Mouse (Mus musculus) limb, embryonic 14.5 days (tissue): ENCODE results near the gene Nlrp1b. TPM values are rescaled to one million over a fixed set of nuclear protein-coding genes. Genes with fewer than 3 reads are reported as not detected.

Experiments used
- ATAC-seq: fragments of 200-750 bp; cut with Nextera tagmentation; 2 replicates; pipeline ENCODE4 v1.8.0; 2017; ENCODE audit warnings: low read depth, moderate number of reproducible peaks, moderate TSS enrichment; ENCODE audit not compliant: low FRiP score
- DNase-seq: peaks from one replicate; pipeline ENCODE4 v3.0.0-alpha.2; 2015; ENCODE audit warnings: low spot score
- H3K27ac ChIP-seq: fragments of 300-500 bp; sonication (generic); replicated peaks from 2 replicates; pipeline ENCODE4 v1.5.1; 2014; ENCODE audit warnings: low read depth, mild to moderate bottlenecking, low read length, moderate library complexity, mixed read lengths
- H3K27me3 ChIP-seq: fragments of 300-500 bp; sonication (generic); 2 replicates; pipeline ENCODE4 v1.6.1; 2014; ENCODE audit warnings: low read length, mixed read lengths; ENCODE audit not compliant: control insufficient read depth, insufficient read depth
- H3K36me3 ChIP-seq: fragments of 300-500 bp; sonication (generic); 2 replicates; pipeline ENCODE4 v1.6.1; 2014; ENCODE audit warnings: mild to moderate bottlenecking, low read length, moderate library complexity, mixed read lengths; ENCODE audit not compliant: control insufficient read depth, insufficient read depth
- H3K4me1 ChIP-seq: fragments of 300-500 bp; sonication (generic); 2 replicates; pipeline ENCODE4 v1.6.1; 2014; ENCODE audit warnings: antibody characterized with exemption, low read length, mixed read lengths; ENCODE audit not compliant: control insufficient read depth, insufficient read depth
- H3K4me2 ChIP-seq: fragments of 300-500 bp; sonication (generic); replicated peaks from 2 replicates; pipeline ENCODE4 v1.6.1; 2014; ENCODE audit warnings: low read depth, mild to moderate bottlenecking, low read length, moderate library complexity; ENCODE audit not compliant: severe bottlenecking
- H3K4me3 ChIP-seq: fragments of 300-500 bp; sonication (generic); replicated peaks from 2 replicates; pipeline ENCODE4 v1.5.1; 2014; ENCODE audit warnings: low read length
- H3K9ac ChIP-seq: fragments of 300-500 bp; sonication (generic); 2 replicates; pipeline ENCODE4 v1.6.1; 2014; ENCODE audit warnings: mild to moderate bottlenecking, low read depth, low read length, moderate library complexity; ENCODE audit not compliant: severe bottlenecking
- H3K9me3 ChIP-seq: fragments of 300-500 bp; sonication (generic); 2 replicates; pipeline ENCODE4 v1.6.1; 2016; ENCODE audit warnings: low read length; ENCODE audit not compliant: control insufficient read depth
- POLR2A ChIP-seq: fragments of 200-500 bp; IDR thresholded peaks from 2 replicates; pipeline ENCODE4 v1.8.0; 2012; ENCODE audit warnings: inconsistent platforms, mild to moderate bottlenecking, moderate library complexity, borderline replicate concordance; ENCODE audit not compliant: insufficient read depth, insufficient read length; ENCODE audit errors: extremely low read depth
- WGBS: fragments of 180-500 bp; shearing (Covaris S2); extraction: QIAGEN DNeasy Blood & Tissue Kit; methylation state at CpG from one replicate; pipeline ENCODE4 v1.1.7; 2014; 5-methylcytosine and 5-hydroxymethylcytosine counted together
- polyA plus RNA-seq, 2 experiments: library from polyadenylated mRNA; depleted of rRNA in 1 of 2; stranded (reverse) in 1 of 2; unstranded in 1 of 2; fragments of >200 nt; fragmentation: Nextera tagmentation in 1 of 2; extraction: Ambion mirVana in 1 of 2; gene quantifications; 2 replicates each; pipeline versions ENCODE4 v1.2.1 to v1.2.3; 2012 to 2014

The Nlrp1b gene
- polyA plus RNA-seq (2012; rRNA removed) (0.19 and 0.24 TPM in 2 replicates), polyA plus RNA-seq (2014; fragmentation: Nextera tagmentation; extraction: Ambion mirVana) (0.06 TPM in 2 replicates)

DNA sequence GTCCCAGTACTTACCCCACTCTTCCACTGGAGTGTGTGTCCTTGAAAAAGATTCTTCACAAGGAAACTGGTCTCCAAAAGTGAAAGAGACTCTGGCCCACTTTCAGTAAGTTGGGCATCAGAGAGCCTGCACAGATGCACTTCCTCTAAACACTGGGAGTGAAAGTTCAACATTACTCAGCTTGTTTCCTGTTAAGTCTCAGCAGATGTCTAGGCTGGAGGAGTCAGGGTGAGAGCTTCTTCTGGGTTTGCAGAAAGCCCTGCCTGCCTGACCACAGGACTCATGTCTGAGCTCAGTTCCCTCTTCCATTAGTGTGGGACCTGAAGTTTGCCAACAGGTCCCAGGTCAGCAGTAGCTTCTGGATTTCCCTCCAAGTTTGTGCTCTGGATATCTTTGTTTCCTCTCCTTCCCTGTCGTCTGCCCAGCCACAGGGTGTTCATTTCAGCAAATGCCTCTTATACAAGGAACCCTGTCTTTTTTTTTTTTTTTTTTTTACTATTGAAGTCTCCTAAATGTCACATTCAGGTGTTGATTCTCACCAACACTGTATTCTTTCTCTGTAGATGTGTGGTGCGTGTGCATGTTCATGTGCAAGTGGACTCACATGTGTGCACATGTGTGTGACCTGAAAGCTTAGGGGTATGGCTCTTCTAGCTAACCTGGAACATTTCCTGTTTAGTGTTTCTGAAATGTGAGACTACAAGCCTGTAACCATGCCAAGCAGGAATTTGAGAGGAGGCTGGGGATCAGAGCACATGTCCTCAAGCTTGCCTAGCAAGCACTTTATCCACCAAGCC lies at the start of gene Nlrp1b:
Nlrp1b (minus strand) TSS at position 50 of the 797 bp plus-strand sequence.
- 66% methylated on average over 2 of the region's 2 CpGs for WGBS
- Histone ChIP-seq H3K9ac (no peak within 1 kb of the TSS), H3K9me3 (no peaks in the 10 kb centered on the region), H3K4me2 (no peak within 1 kb of the TSS), H3K27ac (no peak within 1 kb of the TSS), H3K27me3 (no peaks in the 10 kb centered on the region), H3K4me3 (no peak within 1 kb of the TSS), H3K36me3 (no peaks in the 10 kb centered on the region), H3K4me1 (no peaks in the 10 kb centered on the region)
- DNase-seq = no peak
- no peak for ATAC-seq
- TF ChIP-seq POLR2A = no peak

DNA sequence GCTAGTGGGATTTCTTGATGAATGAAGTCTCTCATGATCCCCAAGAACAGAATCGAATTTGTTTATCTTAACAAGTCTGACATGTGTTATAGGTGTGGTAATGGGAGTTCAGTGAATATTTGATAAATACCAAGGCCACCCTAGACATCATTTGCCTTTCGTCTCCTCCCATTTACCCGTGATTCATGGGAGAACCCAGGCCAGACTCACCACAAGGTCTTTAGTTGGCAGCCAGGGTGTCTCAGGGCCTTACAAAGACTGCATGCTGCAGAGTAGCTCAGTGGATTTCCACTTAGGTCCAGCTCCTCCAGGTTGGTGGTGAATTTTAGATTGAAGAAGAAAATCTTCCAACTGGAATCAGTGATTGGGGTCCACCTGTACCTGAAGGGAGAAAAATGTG lies 30.5 kb upstream of the Nlrp1b start:
- 80% methylated on average over 3 of the region's 3 CpGs for WGBS
- no peak for DNase-seq
- Histone ChIP-seq H3K27me3 (no peaks in the 10 kb centered on the region), H3K9ac (no peak overlapping the region), H3K36me3 (no peaks in the 10 kb centered on the region), H3K4me1 (no peaks in the 10 kb centered on the region), H3K27ac (no peak overlapping the region), H3K9me3 (no peaks in the 10 kb centered on the region), H3K4me2 (no peak overlapping the region), H3K4me3 (no peak overlapping the region)
- TF ChIP-seq POLR2A = no peak
- ATAC-seq = no peak

DNA sequence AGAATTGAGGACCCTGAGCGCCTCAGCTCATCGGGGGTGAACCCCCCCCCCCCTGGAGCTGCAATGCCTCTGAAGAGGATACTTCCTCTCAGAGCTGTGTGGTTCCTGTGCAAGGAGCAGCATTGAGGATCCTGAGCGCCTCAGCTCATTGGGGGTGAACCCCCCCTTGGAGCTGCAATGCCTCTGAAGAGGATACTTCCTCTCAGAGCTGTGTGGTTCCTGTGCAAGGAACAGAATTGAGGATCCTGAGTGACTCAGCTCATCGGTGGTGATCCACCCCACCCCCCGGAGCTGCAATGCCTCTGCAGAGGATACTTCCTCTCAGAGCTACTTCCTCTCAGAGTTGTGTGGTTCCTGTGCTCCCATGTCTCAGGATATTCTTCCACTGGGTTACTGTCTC lies 20.8 kb upstream of the Nlrp1b start:
- no peaks in the 10 kb centered on the region for H3K27me3 ChIP-seq
- H3K4me3 ChIP-seq = no peak overlapping the region
- no peak for TF ChIP-seq POLR2A
- 80% methylated on average over 5 of the region's 5 CpGs for WGBS
- ATAC-seq (no peak), DNase-seq (no peak)
- H3K27ac ChIP-seq = no peak overlapping the region
- H3K4me1 ChIP-seq = no peaks in the 10 kb centered on the region
- H3K4me2 ChIP-seq = no peak overlapping the region
- no peaks in the 10 kb centered on the region for H3K36me3 ChIP-seq
- H3K9me3 ChIP-seq = no peaks in the 10 kb centered on the region
- H3K9ac ChIP-seq = no peak overlapping the region

DNA sequence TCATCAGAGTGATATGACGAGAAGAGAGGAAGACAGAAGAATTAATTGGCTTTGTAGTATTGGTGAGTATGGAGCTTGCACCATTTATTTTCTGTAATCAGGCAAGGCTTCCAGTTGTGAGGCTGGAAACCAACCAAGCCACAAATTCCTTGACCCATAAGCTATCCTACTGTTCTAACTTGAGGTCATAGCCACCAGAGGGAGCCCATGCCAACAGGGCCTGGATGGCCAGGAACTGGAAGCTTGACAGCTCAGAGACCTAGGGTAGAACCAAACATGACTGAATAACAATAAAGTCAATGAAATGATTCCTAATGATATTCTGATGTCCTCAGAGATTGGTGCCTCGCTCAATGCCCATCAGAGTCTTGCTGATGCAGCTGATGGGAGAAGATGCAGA lies 5.9 kb downstream of the Nlrp1b start:
- H3K4me2 ChIP-seq = no peak overlapping the region
- no peaks in the 10 kb centered on the region for H3K27me3 ChIP-seq
- H3K9ac ChIP-seq = no peak overlapping the region
- DNase-seq (no peak), ATAC-seq (no peak)
- TF ChIP-seq POLR2A = no peak
- 69% methylated on average over 2 of the region's 2 CpGs for WGBS
- H3K36me3 ChIP-seq = no peaks in the 10 kb centered on the region
- no peak overlapping the region for H3K4me3 ChIP-seq
- no peaks in the 10 kb centered on the region for H3K4me1 ChIP-seq
- no peak overlapping the region for H3K27ac ChIP-seq
- no peaks in the 10 kb centered on the region for H3K9me3 ChIP-seq

DNA sequence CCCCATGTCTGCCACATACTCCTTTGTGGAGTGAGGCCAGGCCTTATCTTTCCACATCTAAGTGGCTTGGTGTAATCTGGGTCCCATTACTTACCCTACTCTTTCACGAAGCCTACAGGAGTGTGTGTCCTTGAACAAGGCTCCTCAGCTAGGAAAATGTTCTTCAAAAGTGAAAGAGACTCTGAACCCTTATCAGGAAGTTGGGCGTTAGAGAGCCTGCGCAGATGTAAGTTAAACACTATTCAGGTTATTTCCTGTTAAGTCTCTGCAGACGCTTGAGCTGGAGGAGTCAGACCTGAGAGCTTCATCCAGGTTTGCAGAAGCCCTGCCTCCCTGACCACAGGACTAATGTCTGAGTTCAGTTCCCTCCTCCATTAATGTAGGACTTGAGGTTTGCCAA lies 27.8 kb downstream of the Nlrp1b start:
- Histone ChIP-seq H3K4me3 (no peak overlapping the region), H3K27me3 (no peaks in the 10 kb centered on the region), H3K9me3 (no peaks in the 10 kb centered on the region), H3K4me2 (no peak overlapping the region), H3K36me3 (no peaks in the 10 kb centered on the region), H3K4me1 (no peaks in the 10 kb centered on the region), H3K27ac (no peak overlapping the region), H3K9ac (no peak overlapping the region)
- TF ChIP-seq POLR2A = no peak
- no peak for ATAC-seq
- WGBS = 78% methylated on average over 4 of the region's 4 CpGs
- no peak for DNase-seq
